Mouse (Mus musculus) brain, embryonic 14.5 days (tissue): Measurements from ENCODE around the gene Six5.

ENCODE experiments used
- CTCF ChIP-seq: fragments of 200-500 bp; IDR thresholded peaks from 2 replicates; pipeline ENCODE4 v1.5.1; 2012; ENCODE audit warnings: inconsistent platforms, mild to moderate bottlenecking, moderate library complexity, borderline replicate concordance; ENCODE audit not compliant: insufficient read depth, insufficient read length; ENCODE audit errors: extremely low read depth
- POLR2A ChIP-seq: fragments of 200-500 bp; IDR thresholded peaks from 2 replicates; pipeline ENCODE4 v1.6.1; 2012; ENCODE audit warnings: mild to moderate bottlenecking, inconsistent platforms, borderline replicate concordance; ENCODE audit not compliant: poor library complexity, insufficient read depth, insufficient read length, severe bottlenecking; ENCODE audit errors: extremely low read depth

DNA sequence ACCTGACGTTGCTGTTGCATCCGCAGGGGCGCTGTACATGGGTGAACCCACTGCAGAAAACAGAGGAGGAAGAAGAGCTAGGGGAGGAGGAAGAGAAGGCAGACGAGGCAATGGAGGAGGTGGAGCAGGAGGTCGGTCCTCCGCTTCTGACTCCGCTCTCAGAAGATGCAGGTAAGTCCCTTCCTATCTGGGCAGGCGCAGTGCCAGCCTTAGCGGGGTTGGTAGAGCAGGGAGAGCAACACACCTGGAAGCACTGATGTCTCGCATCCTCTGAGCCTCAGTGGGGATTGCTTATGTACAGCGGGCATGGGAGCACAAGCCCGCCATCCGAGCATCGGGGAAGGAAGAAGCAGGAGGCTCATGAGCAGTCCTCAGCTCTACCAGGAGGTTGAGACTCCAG is 27.3 kb upstream of the Six5 start:
- no peak for TF ChIP-seq CTCF
- TF ChIP-seq POLR2A: no peak
